Mouse (Mus musculus): ENCODE measurements around the gene Tmem150b. TPM values are rescaled to one million over a fixed set of nuclear protein-coding genes. Genes with fewer than 3 reads are reported as not detected.
A peak's percentile ranks its signal among the peaks of the same experiment; 100 is the strongest.

Gene Tmem150b
- polyA plus RNA-seq, 1 experiment: 0.04 TPM

- H3K36me3 ChIP-seq (ENCODE audit: control insufficient read depth, insufficient read depth): no peaks in the 10 kb centered on the region
- H3K4me2 ChIP-seq (ENCODE audit: low read depth): no peak overlapping the region
- TF ChIP-seq MYOG (IDR thresholded peaks at IDR 0.05; ENCODE audit: control insufficient read depth in 1 of 3, insufficient read depth in 1 of 3, insufficient read length in 2 of 3, low read depth in 2 of 3) (no peak), TCF3 (IDR thresholded peaks at IDR 0.05; ENCODE audit: insufficient read length, low read depth) (no peak)
These were observed 21.9 kb downstream of the Tmem150b start for GRCm38 (mm10) chr7:4703195-4703594.

DNA sequence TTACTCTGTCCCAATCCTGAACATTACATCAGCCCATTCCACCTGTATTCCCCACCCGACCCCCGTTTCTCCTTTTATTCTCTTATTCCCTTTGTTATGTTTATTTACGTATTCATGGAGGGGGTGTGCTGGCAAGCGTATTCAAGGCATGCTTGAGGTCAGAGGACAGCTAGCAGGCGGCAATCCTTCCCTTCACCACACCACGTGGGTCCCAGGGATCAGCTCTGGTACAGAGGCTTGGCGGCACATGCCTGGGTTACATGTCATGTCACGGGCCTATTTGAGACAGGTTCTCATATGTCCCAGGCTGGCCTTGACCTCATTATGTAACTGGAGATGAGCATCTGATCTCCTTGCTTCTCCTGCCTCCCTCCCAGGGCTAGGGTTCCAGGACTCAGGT is 22.7 kb downstream of the Tmem150b start:
- Histone ChIP-seq H3K79me2 (ENCODE audit: control insufficient read depth, insufficient read depth) (no peaks in the 10 kb centered on the region), H3K36me3 (ENCODE audit: control insufficient read depth, insufficient read depth) (no peaks in the 10 kb centered on the region), H3K4me3 (no peak overlapping the region), H3ac (ENCODE audit: control insufficient read depth, insufficient read length) (no peak overlapping the region), H3K27me3 (ENCODE audit: control insufficient read depth, insufficient read depth, insufficient read length) (no peaks in the 10 kb centered on the region), H3K4me2 (ENCODE audit: low read depth) (no peak overlapping the region)
- TF ChIP-seq TCF12 (IDR thresholded peaks at IDR 0.05; ENCODE audit: insufficient read depth, poor library complexity, severe bottlenecking) (no peak), MYOD1 (IDR thresholded peaks at IDR 0.05; ENCODE audit: control insufficient read depth in 1 of 3, insufficient read length in 2 of 3, low read depth in 2 of 3) (no peak), MAX (IDR thresholded peaks at IDR 0.05; ENCODE audit: low read depth) (no peak), POLR2A (IDR thresholded peaks at IDR 0.05; ENCODE audit: insufficient read length, low read depth) (no peak), POLR2AphosphoS2 (IDR thresholded peaks at IDR 0.05; ENCODE audit: insufficient read length, low read depth) (no peak), USF1 (IDR thresholded peaks at IDR 0.05; ENCODE audit: low read depth) (no peak), MYOG (IDR thresholded peaks at IDR 0.05; ENCODE audit: control insufficient read depth in 1 of 3, insufficient read depth in 1 of 3, insufficient read length in 2 of 3, low read depth in 2 of 3) (no peak), CEBPB (IDR thresholded peaks at IDR 0.05; ENCODE audit: insufficient read depth, poor library complexity, severe bottlenecking) (no peak), TCF3 (IDR thresholded peaks at IDR 0.05; ENCODE audit: insufficient read length, low read depth) (no peak), E2F4 (IDR thresholded peaks at IDR 0.05; ENCODE audit: insufficient read depth) (no peak), SRF (IDR thresholded peaks at IDR 0.05; ENCODE audit: control insufficient read depth, insufficient read length, low read depth) (no peak), REST (IDR thresholded peaks at IDR 0.05; ENCODE audit: insufficient read depth, insufficient read length) (no peak)

More at GRCm38 (mm10) chr7:4703195-4703594, 21.9 kb downstream of the Tmem150b start:
- H3K27me3 ChIP-seq (ENCODE audit: control insufficient read depth, insufficient read depth, insufficient read length): no peaks in the 10 kb centered on the region
- no peak overlapping the region for H3K4me3 ChIP-seq
- H3ac ChIP-seq (ENCODE audit: control insufficient read depth, insufficient read length): no peak overlapping the region
- H3K79me2 ChIP-seq (ENCODE audit: control insufficient read depth, insufficient read depth): no peaks in the 10 kb centered on the region

- TF ChIP-seq MYOD1 (IDR thresholded peaks at IDR 0.05; ENCODE audit: control insufficient read depth in 1 of 3, insufficient read length in 2 of 3, low read depth in 2 of 3) (no peak), SRF (IDR thresholded peaks at IDR 0.05; ENCODE audit: control insufficient read depth, insufficient read length, low read depth) (no peak), MYOG (IDR thresholded peaks at IDR 0.05; ENCODE audit: control insufficient read depth in 1 of 3, insufficient read depth in 1 of 3, insufficient read length in 2 of 3, low read depth in 2 of 3) (no peak), E2F4 (IDR thresholded peaks at IDR 0.05; ENCODE audit: insufficient read depth) (no peak), USF1 (IDR thresholded peaks at IDR 0.05; ENCODE audit: low read depth) (no peak), TCF3 (IDR thresholded peaks at IDR 0.05; ENCODE audit: insufficient read length, low read depth) (no peak), REST (IDR thresholded peaks at IDR 0.05; ENCODE audit: insufficient read depth, insufficient read length) (no peak), MAX (IDR thresholded peaks at IDR 0.05; ENCODE audit: low read depth) (no peak), CEBPB (IDR thresholded peaks at IDR 0.05; ENCODE audit: insufficient read depth, poor library complexity, severe bottlenecking) (no peak), POLR2AphosphoS2 (IDR thresholded peaks at IDR 0.05; ENCODE audit: insufficient read length, low read depth) (no peak), POLR2A (IDR thresholded peaks at IDR 0.05; ENCODE audit: insufficient read length, low read depth) (no peak), TCF12 (IDR thresholded peaks at IDR 0.05; ENCODE audit: insufficient read depth, poor library complexity, severe bottlenecking) (no peak)
- no peaks in the 10 kb centered on the region for H3K79me2 ChIP-seq (ENCODE audit: control insufficient read depth, insufficient read depth)
- H3K4me2 ChIP-seq (ENCODE audit: low read depth): no peak overlapping the region
- no peaks in the 10 kb centered on the region for H3K27me3 ChIP-seq (ENCODE audit: control insufficient read depth, insufficient read depth, insufficient read length)
- H3K4me3 ChIP-seq: no peak overlapping the region
- no peak overlapping the region for H3ac ChIP-seq (ENCODE audit: control insufficient read depth, insufficient read length)
- H3K36me3 ChIP-seq (ENCODE audit: control insufficient read depth, insufficient read depth): no peaks in the 10 kb centered on the region
These were observed 32.0 kb downstream of the Tmem150b start for GRCm38 (mm10) chr7:4693004-4693403.

- Histone ChIP-seq H3K36me3 (ENCODE audit: control insufficient read depth, insufficient read depth) (no peaks in the 10 kb centered on the region), H3K4me2 (ENCODE audit: low read depth) (peak overlapping the region; percentile 58), H3ac (ENCODE audit: control insufficient read depth, insufficient read length) (no peak overlapping the region), H3K27me3 (ENCODE audit: control insufficient read depth, insufficient read depth, insufficient read length) (no peaks in the 10 kb centered on the region), H3K4me3 (peak overlapping the region; percentile 13), H3K79me2 (ENCODE audit: control insufficient read depth, insufficient read depth) (no peaks in the 10 kb centered on the region)
- TF ChIP-seq MYOD1 (IDR thresholded peaks at IDR 0.05; ENCODE audit: control insufficient read depth in 1 of 3, insufficient read length in 2 of 3, low read depth in 2 of 3): no peak
- no peak for TF ChIP-seq TCF12 (IDR thresholded peaks at IDR 0.05; ENCODE audit: insufficient read depth, poor library complexity, severe bottlenecking)
- no peak for TF ChIP-seq USF1 (IDR thresholded peaks at IDR 0.05; ENCODE audit: low read depth)
- TF ChIP-seq MYOG (IDR thresholded peaks at IDR 0.05; ENCODE audit: control insufficient read depth in 1 of 3, insufficient read depth in 1 of 3, insufficient read length in 2 of 3, low read depth in 2 of 3): no peak
These were observed 33.9 kb downstream of the Tmem150b start for GRCm38 (mm10) chr7:4690951-4691653.

- H3K4me2 ChIP-seq (ENCODE audit: low read depth): peak within 1 kb of the TSS; percentile 58
- TF ChIP-seq REST (IDR thresholded peaks at IDR 0.05; ENCODE audit: insufficient read depth, insufficient read length) (no peak), MYOG (IDR thresholded peaks at IDR 0.05; ENCODE audit: control insufficient read depth in 1 of 3, insufficient read depth in 1 of 3, insufficient read length in 2 of 3, low read depth in 2 of 3) (no peak), SRF (IDR thresholded peaks at IDR 0.05; ENCODE audit: control insufficient read depth, insufficient read length, low read depth) (no peak), E2F4 (IDR thresholded peaks at IDR 0.05; ENCODE audit: insufficient read depth) (no peak), TCF12 (IDR thresholded peaks at IDR 0.05; ENCODE audit: insufficient read depth, poor library complexity, severe bottlenecking) (no peak), CEBPB (IDR thresholded peaks at IDR 0.05; ENCODE audit: insufficient read depth, poor library complexity, severe bottlenecking) (no peak), TCF3 (IDR thresholded peaks at IDR 0.05; ENCODE audit: insufficient read length, low read depth) (no peak), MYOD1 (IDR thresholded peaks at IDR 0.05; ENCODE audit: control insufficient read depth in 1 of 3, insufficient read length in 2 of 3, low read depth in 2 of 3) (no peak), MAX (IDR thresholded peaks at IDR 0.05; ENCODE audit: low read depth) (no peak), POLR2A (IDR thresholded peaks at IDR 0.05; ENCODE audit: insufficient read length, low read depth) (no peak), POLR2AphosphoS2 (IDR thresholded peaks at IDR 0.05; ENCODE audit: insufficient read length, low read depth) (no peak), USF1 (IDR thresholded peaks at IDR 0.05; ENCODE audit: low read depth) (no peak)
- H3K79me2 ChIP-seq (ENCODE audit: control insufficient read depth, insufficient read depth): no peaks in the 10 kb centered on the region
- H3K27me3 ChIP-seq (ENCODE audit: control insufficient read depth, insufficient read depth, insufficient read length): no peaks in the 10 kb centered on the region
- H3K36me3 ChIP-seq (ENCODE audit: control insufficient read depth, insufficient read depth): no peaks in the 10 kb centered on the region
- H3K4me3 ChIP-seq: peak within 1 kb of the TSS; percentile 13
- H3ac ChIP-seq (ENCODE audit: control insufficient read depth, insufficient read length): no peak within 1 kb of the TSS
These were observed 34.7 kb downstream of the Tmem150b start, which contains the start of gene Brsk1 for GRCm38 (mm10) chr7:4690387-4690786. TSS of gene Brsk1 (plus strand) at chr7:4690604.
